Mouse (Mus musculus) liver, adult 2 months (tissue): ENCODE results near the gene Clcnka.

Source experiments
- CTCF ChIP-seq: fragments of 200-500 bp; IDR thresholded peaks from 2 replicates; pipeline ENCODE4 v1.5.1; 2011; ENCODE audit warnings: low read depth, low read length, control low read depth
- POLR2A ChIP-seq: fragments of 200-500 bp; IDR thresholded peaks from 2 replicates; pipeline ENCODE4 v1.6.1; 2011; ENCODE audit warnings: low read length, control low read depth; ENCODE audit not compliant: insufficient read depth; ENCODE audit errors: extremely low read depth

- TF ChIP-seq POLR2A (no peak), CTCF (no peak)
These were observed 51.1 kb downstream of the Clcnka start for GRCm38 (mm10) chr4:141347365-141347797.
